Mouse (Mus musculus) hindbrain, embryonic 12.5 days (tissue): ENCODE results near the gene Kif16b. TPM values are rescaled to one million over a fixed set of nuclear protein-coding genes. Genes with fewer than 3 reads are reported as not detected.

Experiments
- ATAC-seq: fragments of 200-750 bp; cut with Nextera tagmentation; 2 replicates; pipeline ENCODE4 v1.8.0; 2017; ENCODE audit warnings: moderate TSS enrichment; ENCODE audit not compliant: low FRiP score
- H3K27ac ChIP-seq: fragments of 300-500 bp; sonication (generic); 2 replicates; pipeline ENCODE4 v1.5.1; 2016; ENCODE audit warnings: mild to moderate bottlenecking
- H3K27me3 ChIP-seq: fragments of 300-500 bp; sonication (generic); 2 replicates; pipeline ENCODE4 v1.6.1; 2016; ENCODE audit warnings: mild to moderate bottlenecking
- H3K36me3 ChIP-seq: fragments of 300-500 bp; sonication (generic); 2 replicates; pipeline ENCODE4 v1.6.1; 2016; ENCODE audit warnings: mild to moderate bottlenecking
- H3K4me1 ChIP-seq: fragments of 300-500 bp; sonication (generic); 2 replicates; pipeline ENCODE4 v1.6.1; 2016
- H3K4me2 ChIP-seq: fragments of 300-500 bp; sonication (generic); replicated peaks from 2 replicates; pipeline ENCODE4 v1.6.1; 2016; ENCODE audit warnings: mild to moderate bottlenecking
- H3K4me3 ChIP-seq: fragments of 300-500 bp; sonication (generic); 2 replicates; pipeline ENCODE4 v1.5.1; 2016; ENCODE audit warnings: mild to moderate bottlenecking
- H3K9ac ChIP-seq: fragments of 300-500 bp; sonication (generic); 2 replicates; pipeline ENCODE4 v1.6.1; 2016; ENCODE audit warnings: mild to moderate bottlenecking, moderate library complexity
- H3K9me3 ChIP-seq: fragments of 300-500 bp; sonication (generic); replicated peaks from 2 replicates; pipeline ENCODE4 v1.6.1; 2016; ENCODE audit warnings: mild to moderate bottlenecking
- WGBS: fragments of 180-500 bp; shearing (Covaris S2); methylation state at CpG from one replicate; pipeline ENCODE4 v1.1.7; 2016; 5-methylcytosine and 5-hydroxymethylcytosine counted together
- polyA plus RNA-seq: library from polyadenylated mRNA; unstranded; fragments of >200 nt; fragmentation: Nextera tagmentation; extraction: Ambion mirVana; gene quantifications from 2 replicates; pipeline ENCODE4 v1.2.1, GENCODE M21; 2016

Gene Kif16b
- polyA plus RNA-seq, 1 experiment from 2014 or later, result 9.7 TPM

DNA sequence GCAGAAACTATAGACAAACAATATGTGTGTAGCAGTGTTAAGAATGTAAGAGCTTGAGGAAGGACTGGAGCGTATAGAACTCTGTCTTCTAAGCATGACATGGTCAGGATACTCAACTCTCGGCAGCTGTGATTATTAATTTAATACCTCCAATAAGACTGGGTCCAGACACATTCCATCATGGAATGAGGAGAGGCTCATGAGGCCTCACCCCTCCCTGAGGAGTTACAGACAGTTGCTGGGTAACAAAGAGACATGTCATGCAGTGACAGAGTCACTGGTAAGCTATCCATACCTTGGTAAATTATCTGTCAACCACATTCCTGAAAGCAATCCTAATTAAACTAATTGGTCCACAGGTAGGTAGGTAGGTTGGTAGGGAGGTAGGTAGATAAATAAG lies 277.1 kb downstream of the Kif16b start:
- ATAC-seq, result no peak
- Histone ChIP-seq H3K27me3 (no peaks in the 10 kb centered on the region), H3K4me2 (no peak overlapping the region), H3K9ac (no peak overlapping the region), H3K4me1 (no peaks in the 10 kb centered on the region), H3K9me3 (no peaks in the 10 kb centered on the region), H3K4me3 (no peak overlapping the region), H3K27ac (no peak overlapping the region), H3K36me3 (no peaks in the 10 kb centered on the region)
- WGBS, result 82% methylated on average over 2 of the region's 2 CpGs

DNA sequence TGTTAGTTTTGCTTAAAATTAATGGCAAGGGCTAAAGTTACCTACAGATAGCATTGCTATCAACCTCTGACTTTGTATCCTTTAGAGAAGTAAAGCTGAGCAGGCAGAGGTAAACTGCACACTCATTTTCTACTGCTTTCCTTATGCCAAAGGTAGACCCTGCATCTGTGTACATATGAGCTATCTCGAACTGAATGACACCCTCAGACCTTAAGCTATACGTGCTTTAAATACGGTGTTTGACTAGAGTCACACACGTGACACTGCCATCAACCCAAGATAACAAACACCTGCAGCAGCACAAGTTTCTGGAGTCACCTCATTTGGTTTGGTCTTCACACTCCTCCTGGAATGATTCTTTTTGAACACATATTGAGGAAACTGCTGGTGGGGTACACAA lies 280.2 kb downstream of the Kif16b start:
- no peak overlapping the region for H3K27ac ChIP-seq
- no peak for ATAC-seq
- no peaks in the 10 kb centered on the region for H3K9me3 ChIP-seq
- no peak overlapping the region for H3K4me3 ChIP-seq
- H3K9ac ChIP-seq, result no peak overlapping the region
- no peaks in the 10 kb centered on the region for H3K36me3 ChIP-seq
- H3K4me1 ChIP-seq, result no peaks in the 10 kb centered on the region
- no peak overlapping the region for H3K4me2 ChIP-seq
- no peaks in the 10 kb centered on the region for H3K27me3 ChIP-seq
- 93% methylated on average over 4 of the region's 4 CpGs for WGBS

DNA sequence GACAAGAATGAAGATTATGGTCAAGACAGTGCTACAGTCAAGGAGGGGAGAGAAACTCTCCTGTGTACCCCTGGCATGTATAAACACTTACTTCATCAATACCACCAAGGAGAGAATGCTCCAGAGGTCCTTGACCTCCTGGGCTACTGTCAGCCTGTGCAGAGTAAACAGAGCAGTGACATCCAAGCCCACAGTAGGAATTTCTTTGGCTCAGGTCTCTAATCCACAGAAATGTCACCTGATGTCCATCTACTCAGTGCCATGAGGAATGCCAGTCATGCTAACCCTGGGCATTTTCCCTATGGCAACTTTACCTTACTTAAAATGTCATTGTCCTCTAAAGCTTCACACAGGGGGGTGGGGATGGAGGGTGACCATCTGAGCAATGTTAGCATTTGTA lies 281.4 kb downstream of the Kif16b start:
- no peak overlapping the region for H3K4me2 ChIP-seq
- H3K4me3 ChIP-seq, result no peak overlapping the region
- H3K27me3 ChIP-seq, result no peaks in the 10 kb centered on the region
- no peak for ATAC-seq
- no peaks in the 10 kb centered on the region for H3K9me3 ChIP-seq
- H3K4me1 ChIP-seq, result no peaks in the 10 kb centered on the region
- no peak overlapping the region for H3K9ac ChIP-seq
- H3K36me3 ChIP-seq, result no peaks in the 10 kb centered on the region
- no peak overlapping the region for H3K27ac ChIP-seq

DNA sequence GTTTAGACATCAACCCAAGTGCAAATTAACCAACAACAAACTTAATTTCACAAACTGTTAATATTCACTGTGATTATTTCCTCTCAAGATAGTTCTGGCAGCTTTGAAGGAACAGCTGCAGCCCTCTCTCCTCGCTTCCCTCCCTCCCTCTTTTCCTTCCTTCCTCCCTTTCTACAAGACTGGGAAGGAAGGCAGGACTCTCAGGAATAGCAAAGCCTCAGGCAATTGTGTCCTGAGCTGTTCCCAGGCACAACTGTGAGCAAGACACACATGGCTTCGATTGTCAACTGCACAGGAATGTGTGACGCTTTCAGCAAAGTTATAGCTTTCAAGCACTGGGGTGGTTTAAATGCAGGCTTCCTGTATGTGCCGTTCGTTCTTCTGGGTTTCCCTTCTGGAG lies 286.8 kb downstream of the Kif16b start:
- no peaks in the 10 kb centered on the region for H3K27me3 ChIP-seq
- H3K9me3 ChIP-seq, result no peaks in the 10 kb centered on the region
- no peaks in the 10 kb centered on the region for H3K36me3 ChIP-seq
- no peaks in the 10 kb centered on the region for H3K4me1 ChIP-seq
- no peak for ATAC-seq
- 69% methylated on average over 5 of the region's 5 CpGs for WGBS
- no peak overlapping the region for H3K9ac ChIP-seq
- no peak overlapping the region for H3K4me3 ChIP-seq
- H3K4me2 ChIP-seq, result no peak overlapping the region
- no peak overlapping the region for H3K27ac ChIP-seq

DNA sequence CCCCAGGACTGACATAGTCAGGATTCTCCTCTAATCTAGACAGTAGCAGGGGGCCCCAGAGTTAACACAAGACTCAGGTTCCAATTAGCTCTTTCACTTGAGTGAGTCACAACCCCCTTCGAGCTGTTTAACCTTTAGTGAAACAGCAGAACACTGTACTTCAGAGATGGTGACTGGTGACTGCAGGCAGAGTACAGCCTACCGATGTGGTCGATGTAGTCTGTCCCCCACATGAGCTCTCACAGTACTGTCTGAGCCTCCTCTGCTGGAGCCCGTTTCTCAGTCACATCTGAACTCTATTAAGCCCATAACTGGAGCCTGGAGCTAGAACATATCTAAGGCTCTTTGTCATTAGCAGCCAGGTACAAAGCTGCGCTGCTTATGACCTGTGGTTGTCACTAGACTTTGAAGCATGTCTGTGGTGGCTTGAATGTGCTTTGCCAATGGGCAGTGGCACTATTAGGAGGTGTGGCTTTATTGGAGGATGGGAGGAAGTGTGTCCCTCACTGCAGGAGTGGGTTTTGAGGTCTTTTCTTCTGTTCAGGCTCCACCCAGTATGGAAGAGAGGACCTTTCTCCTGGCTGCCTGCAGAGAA lies 288.9 kb downstream of the Kif16b start:
- Histone ChIP-seq H3K36me3 (no peaks in the 10 kb centered on the region), H3K27me3 (no peaks in the 10 kb centered on the region), H3K4me2 (no peak overlapping the region), H3K9ac (no peak overlapping the region), H3K4me3 (no peak overlapping the region), H3K4me1 (peaks cover 3% of the 10 kb centered on the region), H3K9me3 (no peaks in the 10 kb centered on the region), H3K27ac (no peak overlapping the region)
- WGBS, result 79% methylated on average over 5 of the region's 5 CpGs
- no peak for ATAC-seq

DNA sequence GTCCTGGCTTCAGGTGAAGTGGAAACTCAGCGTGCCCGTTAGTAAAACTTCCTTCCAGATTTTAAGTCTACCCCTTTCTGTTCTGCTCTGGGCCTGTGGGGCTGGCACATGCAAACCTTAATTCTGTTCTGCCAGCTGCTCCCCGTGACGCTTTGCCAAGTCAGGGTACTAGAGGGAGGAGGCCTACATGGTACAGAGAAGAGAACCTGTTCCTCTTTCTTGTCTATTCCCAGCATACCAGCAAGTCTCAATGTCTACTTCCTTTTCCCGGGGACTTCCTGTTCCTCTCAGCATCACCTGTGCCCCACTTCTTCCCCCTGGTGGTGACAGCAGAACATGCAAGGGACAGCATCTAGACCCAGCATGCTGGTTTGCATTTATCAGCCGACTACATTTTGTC lies 290.2 kb downstream of the Kif16b start:
- H3K27ac ChIP-seq, result no peak overlapping the region
- no peaks in the 10 kb centered on the region for H3K27me3 ChIP-seq
- no peaks in the 10 kb centered on the region for H3K36me3 ChIP-seq
- no peaks in the 10 kb centered on the region for H3K9me3 ChIP-seq
- H3K4me1 ChIP-seq, result peaks cover 3% of the 10 kb centered on the region
- H3K4me2 ChIP-seq, result no peak overlapping the region
- ATAC-seq, result peak; percentile 10; the same call in 1 of the 2 replicates
- H3K4me3 ChIP-seq, result no peak overlapping the region
- no peak overlapping the region for H3K9ac ChIP-seq
- 75% methylated on average over 6 of the region's 6 CpGs for WGBS

DNA sequence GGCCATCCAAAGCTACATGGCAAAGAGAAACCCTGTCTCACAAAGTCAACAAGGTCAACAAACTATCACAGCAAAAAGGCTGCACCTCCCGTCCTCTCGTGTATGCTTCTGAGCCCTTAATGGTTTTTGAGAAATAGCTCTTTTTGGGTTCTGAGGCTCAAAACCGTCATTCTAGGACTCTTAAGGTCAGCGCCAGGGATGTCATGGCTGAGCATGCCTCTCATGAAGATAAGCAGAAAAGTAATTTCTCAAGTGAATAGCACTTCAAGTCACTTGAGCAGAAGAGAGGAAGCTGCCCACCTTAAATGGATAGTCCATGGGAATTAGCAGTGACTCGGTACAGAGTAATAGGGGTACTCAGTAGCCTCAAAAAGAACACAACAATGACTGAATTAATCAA lies 291.1 kb downstream of the Kif16b start:
- 95% methylated on average over 5 of the region's 5 CpGs for WGBS
- Histone ChIP-seq H3K4me3 (no peak overlapping the region), H3K4me1 (peaks cover 3% of the 10 kb centered on the region), H3K27ac (no peak overlapping the region), H3K27me3 (no peaks in the 10 kb centered on the region), H3K4me2 (no peak overlapping the region), H3K9me3 (no peaks in the 10 kb centered on the region), H3K36me3 (no peaks in the 10 kb centered on the region), H3K9ac (no peak overlapping the region)
- no peak for ATAC-seq

DNA sequence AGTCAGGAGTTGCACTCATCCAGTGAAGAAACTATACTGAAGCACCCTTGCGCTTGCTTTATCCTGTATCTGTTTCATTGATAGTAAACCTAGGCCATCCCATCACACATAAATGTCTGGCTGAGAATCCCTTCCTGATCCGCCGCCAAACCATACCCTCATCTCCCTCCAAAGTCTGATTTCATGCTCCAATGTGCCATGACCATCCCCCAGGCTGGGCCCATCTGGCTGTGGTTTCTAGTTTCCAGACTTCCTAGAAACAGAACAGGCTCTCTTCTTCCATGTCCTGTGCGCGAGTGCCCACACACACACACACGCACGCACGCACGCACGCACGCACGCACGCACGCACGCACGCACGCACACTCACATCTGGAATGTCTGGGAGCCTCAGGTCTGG lies 292.6 kb downstream of the Kif16b start:
- H3K9me3 ChIP-seq, result no peaks in the 10 kb centered on the region
- no peaks in the 10 kb centered on the region for H3K27me3 ChIP-seq
- 81% methylated on average over 17 of the region's 17 CpGs for WGBS
- no peak overlapping the region for H3K4me2 ChIP-seq
- H3K9ac ChIP-seq, result no peak overlapping the region
- ATAC-seq, result peak; percentile 72
- peaks cover 3% of the 10 kb centered on the region for H3K4me1 ChIP-seq
- no peak overlapping the region for H3K4me3 ChIP-seq
- peak overlapping the region; percentile 64 for H3K27ac ChIP-seq
- no peaks in the 10 kb centered on the region for H3K36me3 ChIP-seq

DNA sequence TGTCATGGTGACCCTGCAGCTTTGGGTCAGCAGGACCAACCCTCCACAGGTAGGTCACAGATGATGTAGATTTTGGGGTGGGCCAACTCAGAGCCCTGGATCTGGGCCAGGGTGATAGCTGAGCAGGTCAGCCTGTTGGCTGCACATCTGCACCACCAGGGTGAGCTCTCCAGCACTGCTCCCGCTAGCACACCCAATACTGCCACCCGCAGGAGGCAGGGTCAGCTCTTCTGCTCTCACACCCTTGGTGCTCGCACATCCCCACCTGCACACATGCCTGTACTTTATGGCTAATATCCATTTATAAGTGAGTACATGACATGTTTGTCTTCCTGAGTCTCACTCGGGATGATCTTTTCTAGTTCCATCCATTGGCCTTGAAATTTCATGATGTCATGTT lies 296.6 kb downstream of the Kif16b start:
- no peak overlapping the region for H3K4me2 ChIP-seq
- no peak for ATAC-seq
- 70% methylated on average over 4 of the region's 4 CpGs for whole genome bisulfite sequencing

DNA sequence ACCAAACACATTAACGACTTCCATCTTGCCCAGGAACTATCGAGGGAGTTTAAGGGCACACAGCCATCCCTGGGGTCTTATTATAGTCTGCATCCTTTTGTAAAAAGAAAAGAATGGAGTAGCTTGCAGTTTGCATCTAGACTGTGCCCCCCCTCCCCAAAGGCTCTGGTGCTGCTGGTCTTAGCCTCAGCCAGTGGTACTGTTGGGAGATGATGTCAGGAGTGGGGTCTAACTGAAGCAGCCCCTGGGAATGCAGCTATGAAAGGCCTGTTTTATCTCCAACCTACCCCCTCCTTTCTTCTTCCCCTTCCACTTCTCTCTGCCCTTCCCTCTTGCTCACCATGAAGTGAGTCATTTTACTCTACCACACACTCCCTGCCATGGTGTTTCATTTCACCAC lies 298.1 kb downstream of the Kif16b start:
- no peak overlapping the region for H3K4me2 ChIP-seq
- H3K27ac ChIP-seq, result no peak overlapping the region
- no peaks in the 10 kb centered on the region for H3K9me3 ChIP-seq
- H3K4me1 ChIP-seq, result no peaks in the 10 kb centered on the region
- no peak overlapping the region for H3K9ac ChIP-seq
- H3K4me3 ChIP-seq, result no peak overlapping the region
- ATAC-seq, result no peak
- no peaks in the 10 kb centered on the region for H3K27me3 ChIP-seq
- H3K36me3 ChIP-seq, result no peaks in the 10 kb centered on the region
- 75% methylated on average over 2 of the region's 2 CpGs for WGBS

More for the DNA sequence above, 296.6 kb downstream of the Kif16b start:
- Histone ChIP-seq H3K27ac (no peak overlapping the region), H3K4me1 (peaks cover 3% of the 10 kb centered on the region), H3K9me3 (no peaks in the 10 kb centered on the region), H3K27me3 (no peaks in the 10 kb centered on the region), H3K4me3 (no peak overlapping the region), H3K9ac (no peak overlapping the region), H3K36me3 (no peaks in the 10 kb centered on the region)

DNA sequence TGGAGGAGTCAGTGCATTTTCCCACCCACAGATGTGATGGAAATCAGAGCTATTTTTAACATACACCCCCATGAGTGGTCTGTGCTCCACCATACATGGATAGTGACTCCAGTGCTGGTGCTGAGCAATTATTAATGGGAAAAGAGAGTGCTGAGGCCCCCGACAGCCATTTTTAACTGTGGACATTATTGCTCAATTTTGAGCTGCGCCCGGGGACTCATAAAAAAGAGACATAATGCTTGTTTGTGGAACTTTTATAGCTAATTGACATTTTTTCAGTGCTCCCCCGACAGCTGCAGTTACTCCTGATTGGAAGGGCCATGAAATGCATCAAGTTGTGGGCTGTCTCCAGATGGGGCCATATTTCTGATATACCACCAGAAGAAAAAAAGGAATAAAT lies 302.1 kb downstream of the Kif16b start:
- no peaks in the 10 kb centered on the region for H3K4me1 ChIP-seq
- H3K36me3 ChIP-seq, result no peaks in the 10 kb centered on the region
- ATAC-seq, result no peak
- H3K9me3 ChIP-seq, result no peaks in the 10 kb centered on the region
- no peak overlapping the region for H3K9ac ChIP-seq
- H3K4me2 ChIP-seq, result no peak overlapping the region
- no peak overlapping the region for H3K4me3 ChIP-seq
- WGBS, result 84% methylated on average over 4 of the region's 4 CpGs
- no peaks in the 10 kb centered on the region for H3K27me3 ChIP-seq
- H3K27ac ChIP-seq, result no peak overlapping the region

DNA sequence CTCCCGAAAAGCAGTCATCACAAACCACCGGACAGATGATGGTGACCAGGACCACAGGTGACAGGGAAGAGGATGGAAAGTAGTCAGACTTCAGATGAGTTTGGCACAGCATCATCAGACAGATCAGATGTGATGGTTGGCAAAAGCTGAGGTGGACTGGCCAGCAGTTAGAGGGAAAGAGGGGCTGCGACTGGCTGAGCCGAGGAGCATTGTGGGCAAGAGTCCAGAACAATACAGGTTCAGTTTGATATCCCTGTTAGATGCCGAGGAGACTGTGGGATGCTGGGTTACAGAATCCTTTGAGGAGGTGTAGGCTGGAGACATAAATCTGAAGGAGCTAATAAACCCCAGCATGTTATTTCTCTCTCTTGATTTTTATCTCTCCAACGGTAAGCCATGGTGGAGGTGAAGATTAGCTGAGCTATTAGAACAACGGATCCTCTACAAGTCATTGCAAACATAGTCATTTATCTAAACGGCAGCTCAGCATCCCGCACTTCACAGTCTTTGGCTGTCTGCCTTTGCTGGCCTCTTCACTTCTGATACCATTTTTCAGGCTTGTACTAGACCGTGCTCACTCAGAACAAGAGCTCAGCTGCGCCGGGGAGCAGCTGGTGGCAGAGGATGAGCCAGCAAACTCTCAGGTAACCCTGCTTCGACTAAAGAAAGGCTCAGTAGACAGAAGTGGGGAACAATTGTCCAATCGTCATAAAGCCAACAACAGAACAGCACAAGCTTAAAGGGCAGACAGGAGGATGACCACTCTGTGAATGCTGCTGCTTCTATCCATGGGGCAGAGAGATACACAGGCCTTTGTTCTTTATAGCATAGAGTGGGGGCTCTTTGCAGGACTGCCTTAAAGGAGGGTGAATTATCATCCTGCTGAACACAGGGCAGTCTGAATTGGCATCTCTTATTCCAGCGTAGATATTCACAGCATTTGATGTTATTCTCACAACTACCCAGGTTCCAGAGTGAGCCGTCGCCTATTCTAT lies 304.9 kb downstream of the Kif16b start:
- Histone ChIP-seq H3K4me2 (no peak overlapping the region), H3K4me3 (no peak overlapping the region), H3K9me3 (no peaks in the 10 kb centered on the region), H3K27ac (no peak overlapping the region), H3K4me1 (no peaks in the 10 kb centered on the region), H3K27me3 (no peaks in the 10 kb centered on the region), H3K9ac (no peak overlapping the region), H3K36me3 (no peaks in the 10 kb centered on the region)
- WGBS, result 79% methylated on average over 17 of the region's 17 CpGs
- 0 out of 2 replicates have a peak, but pooled peaks have one; percentile 24 for ATAC-seq

DNA sequence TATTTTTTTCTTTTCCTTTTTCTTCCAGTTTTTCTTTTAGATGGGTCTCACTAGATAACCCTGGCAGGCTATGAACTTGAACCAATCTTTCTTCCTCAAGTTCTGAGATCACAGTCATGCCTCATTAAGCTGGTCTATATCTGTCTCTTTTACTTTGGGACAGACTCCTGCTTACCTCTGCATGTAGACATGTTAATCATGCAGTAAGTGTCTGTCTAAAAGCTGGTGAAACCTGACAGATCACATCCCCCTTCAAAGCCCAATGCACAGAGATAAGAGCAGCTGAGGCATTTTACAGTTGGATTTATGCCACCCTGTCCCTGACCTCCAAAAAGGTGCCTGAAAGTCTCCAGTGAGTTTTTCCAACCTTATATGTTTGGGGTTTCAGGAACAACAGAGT lies 310.4 kb downstream of the Kif16b start:
- H3K4me2 ChIP-seq, result no peak overlapping the region

More for the DNA sequence above, 310.4 kb downstream of the Kif16b start:
- no peaks in the 10 kb centered on the region for H3K36me3 ChIP-seq
- H3K27me3 ChIP-seq, result no peaks in the 10 kb centered on the region
- no peaks in the 10 kb centered on the region for H3K9me3 ChIP-seq
- no peak overlapping the region for H3K27ac ChIP-seq
- no peak overlapping the region for H3K9ac ChIP-seq
- H3K4me1 ChIP-seq, result peaks cover 16% of the 10 kb centered on the region
- no peak overlapping the region for H3K4me3 ChIP-seq
- no peak for ATAC-seq
